ENCODE assay signal across 9 mouse cellular contexts in the genomic region with DNA sequence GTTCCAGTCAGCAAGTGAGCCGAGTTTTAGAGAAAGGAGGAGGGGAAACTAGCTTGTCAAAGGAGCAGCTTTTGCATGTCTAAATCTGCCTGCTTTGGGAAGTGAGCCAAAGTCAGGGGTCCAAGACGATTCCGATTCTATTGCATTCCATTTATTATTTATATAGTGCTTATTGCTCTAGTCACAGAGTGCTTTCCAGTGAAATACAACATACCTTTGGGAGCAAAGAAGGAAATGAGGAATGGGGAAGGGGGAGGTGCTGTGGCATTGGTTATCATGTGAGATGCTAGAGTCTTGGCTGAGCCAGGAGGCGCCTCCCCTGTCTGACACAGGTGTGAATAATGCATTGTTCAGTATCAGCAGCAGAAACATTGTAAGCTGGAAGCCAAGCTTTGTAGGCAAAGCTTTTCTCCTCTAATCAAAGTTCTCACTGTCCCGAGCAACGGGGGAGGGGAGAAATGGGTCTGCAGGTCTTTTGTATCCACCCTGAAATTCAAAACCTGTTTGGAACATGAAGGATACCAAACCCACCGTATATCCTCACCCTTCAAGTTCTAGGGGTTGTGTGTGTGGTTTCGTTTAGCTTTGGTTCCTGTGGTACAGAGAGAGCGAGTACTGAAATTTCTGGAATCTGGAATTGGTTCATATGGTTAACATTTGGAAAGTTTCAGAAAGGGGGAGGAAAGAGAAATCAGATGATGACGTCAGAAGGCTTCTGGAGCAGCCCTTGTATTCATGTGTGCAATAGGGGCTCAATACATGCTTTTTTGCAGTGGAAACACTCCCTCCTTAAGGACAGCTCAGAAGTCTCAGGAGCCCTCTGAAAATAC. TPM values are rescaled to one million over a fixed set of nuclear protein-coding genes. Genes with fewer than 3 reads are reported as not detected.
DNase-seq lines count a peak whose midpoint lies in the region; ATAC-seq lines count a peak whose summit lies in the region.
"Had no signal": no experiment of that assay in that cellular context is flagged by ENCODE, and none has a peak within 500 bp of the region (broad histone marks: within the 10 kb centered on the region; RNA-seq: fewer than 3 reads in every experiment).

No protein-coding gene starts in this region.

- H3K4me3 ChIP-seq in forebrain, embryonic 12.5 days (replicated peaks) = no peak overlapping the region
- H3K4me3 ChIP-seq in forebrain, embryonic 10.5 days = no peak overlapping the region
- H3K4me3 ChIP-seq in lung, embryonic 16.5 days (ENCODE audit: low read length) = no peak overlapping the region
- H3K4me3 ChIP-seq in hindbrain, embryonic 16.5 days (ENCODE audit: low read length) = no peak overlapping the region
- no peak overlapping the region for H3K4me3 ChIP-seq in stomach, embryonic 14.5 days (ENCODE audit: low read depth, low read length)

- no peak for DNase-seq in forebrain, embryonic 10.5 days (ENCODE audit: extremely low spot score, low spot score)
- no peak for DNase-seq in lung, postnatal 36 days
- no peak for DNase-seq in natural killer cell, adult 2 months (ENCODE audit: low spot score in 2 of 2)
- DNase-seq: kidney, adult 11 months had no signal

- no peaks in the 10 kb centered on the region for H3K27me3 ChIP-seq in forebrain, embryonic 12.5 days
- no peaks in the 10 kb centered on the region for H3K27me3 ChIP-seq in forebrain, embryonic 10.5 days (ENCODE audit: poor library complexity, severe bottlenecking)
- H3K27me3 ChIP-seq in lung, embryonic 16.5 days (ENCODE audit: control insufficient read depth, insufficient read depth, low read depth, low read length) = no peaks in the 10 kb centered on the region
- H3K27me3 ChIP-seq in hindbrain, embryonic 16.5 days (replicated peaks; ENCODE audit: control insufficient read depth, insufficient read depth, low read length) = no peaks in the 10 kb centered on the region
- H3K27me3 ChIP-seq in stomach, embryonic 14.5 days (ENCODE audit: control insufficient read depth, insufficient read depth, low read length) = no peaks in the 10 kb centered on the region

- peak overlapping the region; percentile 27 for H3K4me2 ChIP-seq in forebrain, embryonic 12.5 days
- H3K4me2 ChIP-seq in lung, embryonic 16.5 days (ENCODE audit: low read depth, low read length) = peak overlapping the region; percentile 34
- H3K4me2 ChIP-seq in hindbrain, embryonic 16.5 days (ENCODE audit: low read length) = peak overlapping the region; percentile 16
- peak overlapping the region; percentile 28 for H3K4me2 ChIP-seq in stomach, embryonic 14.5 days (replicated peaks; ENCODE audit: low read depth, low read length)

- no peaks in the 10 kb centered on the region for H3K36me3 ChIP-seq in forebrain, embryonic 12.5 days (replicated peaks)
- no peaks in the 10 kb centered on the region for H3K36me3 ChIP-seq in forebrain, embryonic 10.5 days (replicated peaks)
- H3K36me3 ChIP-seq in lung, embryonic 16.5 days (ENCODE audit: control insufficient read depth, insufficient read depth, low read length) = no peaks in the 10 kb centered on the region
- H3K36me3 ChIP-seq in hindbrain, embryonic 16.5 days (ENCODE audit: control insufficient read depth, insufficient read depth, low read length) = no peaks in the 10 kb centered on the region
- H3K36me3 ChIP-seq in stomach, embryonic 14.5 days (ENCODE audit: control insufficient read depth, insufficient read depth, low read length) = no peaks in the 10 kb centered on the region

- 0 out of 2 replicates have a peak overlapping the region, but pooled peaks have one; percentile 2 for H3K27ac ChIP-seq in forebrain, embryonic 12.5 days
- no peak overlapping the region for H3K27ac ChIP-seq in forebrain, embryonic 10.5 days
- H3K27ac ChIP-seq in lung, embryonic 16.5 days (ENCODE audit: low read length) = peak overlapping the region; percentile 15
- no peak overlapping the region for H3K27ac ChIP-seq in hindbrain, embryonic 16.5 days (ENCODE audit: low read depth, low read length)
- H3K27ac ChIP-seq in stomach, embryonic 14.5 days (ENCODE audit: low read length) = peak overlapping the region; percentile 63; the same call in 1 of the 2 replicates

- H3K4me1 ChIP-seq in forebrain, embryonic 12.5 days = peaks cover 22% of the 10 kb centered on the region
- H3K4me1 ChIP-seq in forebrain, embryonic 10.5 days = peaks cover 34% of the 10 kb centered on the region
- H3K4me1 ChIP-seq in lung, embryonic 16.5 days (replicated peaks; ENCODE audit: control insufficient read depth, insufficient read depth, low read length) = peaks cover 16% of the 10 kb centered on the region
- H3K4me1 ChIP-seq in hindbrain, embryonic 16.5 days (ENCODE audit: control insufficient read depth, insufficient read depth, low read depth, low read length) = peaks cover 7% of the 10 kb centered on the region; the same call in 1 of the 2 replicates
- H3K4me1 ChIP-seq in stomach, embryonic 14.5 days (ENCODE audit: control insufficient read depth, insufficient read depth, low read length) = peaks cover 18% of the 10 kb centered on the region; the same call in 1 of the 2 replicates

- WGBS in forebrain, embryonic 12.5 days = 31% methylated on average over 10 of the region's 10 CpGs
- WGBS in forebrain, embryonic 10.5 days = 41% methylated on average over 10 of the region's 10 CpGs
- 19% methylated on average over 10 of the region's 10 CpGs for WGBS in lung, embryonic 16.5 days
- 41% methylated on average over 10 of the region's 10 CpGs for WGBS in hindbrain, embryonic 16.5 days
- 14% methylated on average over 10 of the region's 10 CpGs for WGBS in stomach, embryonic 14.5 days

- H3K9me3 ChIP-seq in forebrain, embryonic 12.5 days = no peaks in the 10 kb centered on the region
- H3K9me3 ChIP-seq in forebrain, embryonic 10.5 days = no peaks in the 10 kb centered on the region
- H3K9me3 ChIP-seq in lung, embryonic 16.5 days (ENCODE audit: control insufficient read depth, low read length) = no peaks in the 10 kb centered on the region
- H3K9me3 ChIP-seq in hindbrain, embryonic 16.5 days (ENCODE audit: control insufficient read depth, low read length) = no peaks in the 10 kb centered on the region
- no peaks in the 10 kb centered on the region for H3K9me3 ChIP-seq in stomach, embryonic 14.5 days (ENCODE audit: control insufficient read depth, low read depth, low read length)

- ATAC-seq in forebrain, embryonic 12.5 days (ENCODE audit: low FRiP score) = no peak
- peak; percentile 86 for ATAC-seq in lung, embryonic 16.5 days (ENCODE audit: low read depth)
- ATAC-seq in hindbrain, embryonic 16.5 days = peak; percentile 67
- peak; percentile 68 for ATAC-seq in stomach, embryonic 14.5 days (ENCODE audit: insufficient number of reproducible peaks, insufficient read depth, low FRiP score, low read depth)
- no peak for ATAC-seq in granulocyte monocyte progenitor cell, adult 5-6 weeks (replicated peaks; ENCODE audit: poor library complexity, severe bottlenecking)

- no peak overlapping the region for H3K9ac ChIP-seq in forebrain, embryonic 12.5 days
- H3K9ac ChIP-seq in lung, embryonic 16.5 days (ENCODE audit: low read length) = no peak overlapping the region
- H3K9ac ChIP-seq in hindbrain, embryonic 16.5 days (ENCODE audit: low read depth, low read length) = no peak overlapping the region
- H3K9ac ChIP-seq in stomach, embryonic 14.5 days (replicated peaks; ENCODE audit: low read depth, low read length) = no peak overlapping the region

RNA-seq across cellular contexts. Expression of gene Gm17359, which starts 11.5 kb away (rescaled TPM):
- not detected in 2 replicates for polyA plus RNA-seq in forebrain, embryonic 12.5 days (2016; fragmentation: Nextera tagmentation; extraction: Ambion mirVana)
- polyA plus RNA-seq in forebrain, embryonic 10.5 days (2016; fragmentation: Nextera tagmentation; extraction: Ambion mirVana) = not detected in 2 replicates
- polyA plus RNA-seq in lung, embryonic 16.5 days (2015; fragmentation: Nextera tagmentation; extraction: Ambion mirVana) = not detected in 2 replicates
- not detected in 2 replicates for polyA plus RNA-seq in hindbrain, embryonic 16.5 days (2015; fragmentation: Nextera tagmentation; extraction: Ambion mirVana)
- polyA plus RNA-seq in stomach, embryonic 14.5 days (2014; fragmentation: Nextera tagmentation; extraction: Ambion mirVana) = not detected in 2 replicates
- not detected in 2 replicates for total RNA-seq in granulocyte monocyte progenitor cell, adult 5-6 weeks (2014; fragmentation: Nextera tagmentation)
- total RNA-seq in granulocyte monocyte progenitor cell, adult 5-6 weeks (2017) = not detected in 2 replicates

RNA-seq across cellular contexts. Expression of gene Rapgef2, which starts 38.6 kb away (rescaled TPM):
- 9.1 and 10.2 TPM in 2 replicates for polyA plus RNA-seq in forebrain, embryonic 12.5 days (2016; fragmentation: Nextera tagmentation; extraction: Ambion mirVana)
- polyA plus RNA-seq in forebrain, embryonic 10.5 days (2016; fragmentation: Nextera tagmentation; extraction: Ambion mirVana) = 4.4 and 5.2 TPM in 2 replicates
- 5.1 and 6.0 TPM in 2 replicates for polyA plus RNA-seq in lung, embryonic 16.5 days (2015; fragmentation: Nextera tagmentation; extraction: Ambion mirVana)
- polyA plus RNA-seq in hindbrain, embryonic 16.5 days (2015; fragmentation: Nextera tagmentation; extraction: Ambion mirVana) = 11.0 and 12.5 TPM in 2 replicates
- 8.6 and 10.7 TPM in 2 replicates for polyA plus RNA-seq in stomach, embryonic 14.5 days (2014; fragmentation: Nextera tagmentation; extraction: Ambion mirVana)
- 17.4 and 19.4 TPM in 2 replicates for total RNA-seq in granulocyte monocyte progenitor cell, adult 5-6 weeks (2014; fragmentation: Nextera tagmentation)
- total RNA-seq in granulocyte monocyte progenitor cell, adult 5-6 weeks (2017) = 15.5 and 21.0 TPM in 2 replicates

Comparison
In these comparisons a context has a peak if more than half of its experiments do, and no peak if none do; other contexts are left out.
1. H3K27ac ChIP-seq: peak in forebrain, embryonic 12.5 days (single experiment), lung, embryonic 16.5 days (single experiment) and stomach, embryonic 14.5 days (single experiment); none in forebrain, embryonic 10.5 days (single experiment) and hindbrain, embryonic 16.5 days (single experiment).
2. ATAC-seq: peak in lung, embryonic 16.5 days (single experiment), hindbrain, embryonic 16.5 days (single experiment) and stomach, embryonic 14.5 days (single experiment); none in forebrain, embryonic 12.5 days (single experiment) and granulocyte monocyte progenitor cell, adult 5-6 weeks (single experiment).
3. Peak in every context shown above with its lines, with median percentiles within 50 percentile points of each other: H3K4me2 ChIP-seq.